Mouse (Mus musculus) Patski (cell line): ENCODE data around the gene Ano10. TPM values are rescaled to one million over a fixed set of nuclear protein-coding genes. Genes with fewer than 3 reads are reported as not detected.

ENCODE experiments used
- ATAC-seq: fragments of 100-300 bp; one replicate; pipeline ENCODE4 v1.8.0; 2021
- CTCF ChIA-PET: fragments of 350-600 bp; sonication (Branson Sonifier 250); formaldehyde crosslinking; loops from one replicate; lab custom pipeline; 2022; ENCODE audit warnings: inconsistent platforms; lab: Charles Lee
- POLR2A ChIA-PET: fragments of 350-600 bp; sonication (Branson Sonifier 250); formaldehyde crosslinking; loops from one replicate; lab custom pipeline; 2022; ENCODE audit warnings: antibody characterized with exemption, inconsistent platforms; lab: Charles Lee
- DNase-seq: peaks from one replicate; pipeline ENCODE4 v3.0.0-alpha.2; 2011; ENCODE audit warnings: low read depth, low spot score
- H3K27me3 ChIP-seq: fragments of 371-371 bp; one replicate; pipeline ENCODE4 v1.5.1; 2021
- CTCF ChIP-seq: fragments of 100-300 bp; IDR thresholded peaks from one replicate; pipeline ENCODE4 v1.5.1; 2021
- in situ Hi-C: fragments of 300-500 bp; cut with MboI; formaldehyde crosslinking; loops from 3 replicates; pipeline ENCODE4 v1.11.1; 2018; ENCODE audit warnings: low pct_unique_long_range_greater_than_20kb, mixed read lengths
- polyA plus RNA-seq: library from polyadenylated mRNA; unstranded; gene quantifications from one replicate; pipeline ENCODE4 v1.2.3, GENCODE M21; 2021

Gene Ano10
- polyA plus RNA-seq, 1 experiment from 2014 or later, result 62.6 TPM

DNA sequence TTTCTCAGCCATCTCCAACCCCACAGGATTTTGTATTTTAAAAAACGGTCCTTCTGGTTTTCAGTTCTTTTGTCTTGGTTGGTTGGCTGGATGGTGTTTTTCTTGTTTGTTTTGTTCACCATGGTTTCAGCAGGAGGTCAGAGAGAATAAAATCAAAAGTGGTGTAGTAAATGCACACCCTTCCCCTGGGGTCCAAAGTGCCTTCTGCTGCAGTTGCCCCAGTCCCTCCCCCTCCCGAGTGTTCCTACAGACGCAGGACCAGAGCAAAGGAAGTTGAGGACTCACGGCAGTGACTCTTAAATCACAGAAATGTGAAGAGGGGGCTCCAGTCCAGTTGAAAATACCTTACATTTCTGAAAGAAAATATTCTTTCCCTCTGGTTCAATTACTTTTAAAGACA is 19.9 kb downstream of the Ano10 start:
- no peak for ATAC-seq
- no peak for TF ChIP-seq CTCF
- ChIA-PET POLR2A (no interaction called here), CTCF (no interaction called here)
- no peaks in the 10 kb centered on the region for H3K27me3 ChIP-seq
- no peak for DNase-seq
- in situ Hi-C loops, result no loop called here

DNA sequence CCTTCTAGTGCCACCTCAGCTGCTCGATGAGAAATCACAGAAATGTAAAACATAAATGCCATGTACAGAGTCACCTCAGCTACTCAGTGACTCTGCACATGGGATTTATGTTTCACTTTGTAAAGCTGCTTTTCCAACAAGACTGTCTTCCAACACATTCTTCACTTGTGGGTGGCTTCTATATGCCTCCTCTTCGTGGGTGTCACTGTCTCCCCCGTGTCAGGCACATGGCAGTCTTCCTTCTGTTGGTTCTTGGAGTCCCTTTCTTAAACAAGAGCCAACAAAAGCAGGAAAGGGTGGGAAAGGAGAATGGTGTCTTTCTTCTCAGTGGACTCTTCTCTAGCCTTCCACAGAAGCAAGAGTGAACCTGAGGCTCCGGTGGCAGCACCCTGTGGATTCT is 20.3 kb downstream of the Ano10 start:
- POLR2A ChIA-PET, result no interaction called here
- in situ Hi-C loops, result no loop called here
- DNase-seq, result no peak
- CTCF ChIA-PET, result no interaction called here
- no peak for TF ChIP-seq CTCF
- no peaks in the 10 kb centered on the region for H3K27me3 ChIP-seq
- ATAC-seq, result no peak

DNA sequence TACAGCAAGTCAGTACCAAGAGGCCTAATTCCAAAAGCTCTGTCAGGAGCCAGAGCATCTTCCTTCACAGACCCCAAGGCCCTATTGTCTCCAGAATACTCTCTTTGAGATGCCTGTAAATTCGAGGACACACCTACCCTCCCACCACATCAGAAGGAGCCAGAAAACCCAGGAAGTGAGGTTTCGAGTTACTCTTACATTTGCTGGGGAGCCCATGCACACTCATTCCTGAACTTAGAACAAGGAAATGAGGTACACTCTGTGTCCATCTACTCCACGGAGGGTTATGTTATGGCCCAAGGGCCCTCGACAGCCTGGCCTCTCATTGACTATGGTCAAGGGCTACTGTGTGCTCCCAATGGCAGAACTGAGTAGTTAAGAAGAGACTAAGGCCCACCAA is 22.4 kb downstream of the Ano10 start:
- in situ Hi-C loops, result no loop called here
- ATAC-seq (no peak), DNase-seq (no peak)
- POLR2A ChIA-PET, result no interaction called here
- CTCF ChIA-PET, result no interaction called here
- no peaks in the 10 kb centered on the region for H3K27me3 ChIP-seq
- TF ChIP-seq CTCF, result no peak

DNA sequence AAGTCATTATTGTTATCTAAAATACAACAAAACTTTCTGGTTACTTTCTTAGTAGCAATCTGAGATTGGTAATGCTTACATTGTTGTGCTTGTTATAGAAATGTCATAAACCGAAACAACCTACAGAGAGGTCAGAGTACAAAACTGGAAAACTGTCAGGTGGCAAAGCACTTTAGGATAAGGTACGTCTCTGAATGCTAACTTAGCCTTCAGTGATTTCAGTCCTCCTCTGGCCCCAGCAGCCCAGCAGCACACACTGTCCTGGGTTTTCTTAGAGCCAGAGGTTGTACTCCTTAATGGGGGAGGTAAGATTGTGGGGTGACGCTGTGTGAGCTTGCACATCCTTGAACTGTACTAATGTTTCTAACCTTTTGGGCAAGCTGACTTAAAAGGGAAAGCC is 22.9 kb downstream of the Ano10 start:
- no peak for DNase-seq
- H3K27me3 ChIP-seq, result no peaks in the 10 kb centered on the region
- CTCF ChIA-PET, result no interaction called here
- in situ Hi-C loops, result no loop called here
- TF ChIP-seq CTCF, result no peak
- no peak for ATAC-seq
- POLR2A ChIA-PET, result no interaction called here

DNA sequence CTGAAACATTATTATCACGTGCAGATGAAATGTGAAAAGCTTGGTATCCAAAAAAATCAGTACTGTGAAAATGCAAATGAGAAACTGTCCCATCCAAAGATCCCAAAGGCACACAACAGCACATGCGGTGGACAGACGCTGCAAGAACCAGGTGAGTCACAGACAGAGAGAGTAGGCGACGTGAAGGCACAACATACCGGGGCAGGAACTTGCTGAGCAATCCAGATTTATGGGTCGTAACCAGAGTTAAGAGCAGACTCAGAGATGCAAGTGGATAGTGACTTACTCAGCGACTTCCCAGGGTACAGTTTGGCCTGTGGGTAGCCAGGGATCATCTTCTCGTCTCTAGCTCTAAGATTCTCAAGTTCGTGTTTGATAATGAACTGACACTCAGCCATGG is 23.3 kb downstream of the Ano10 start:
- TF ChIP-seq CTCF, result no peak
- CTCF ChIA-PET, result no interaction called here
- DNase-seq (no peak), ATAC-seq (no peak)
- no peaks in the 10 kb centered on the region for H3K27me3 ChIP-seq
- in situ Hi-C loops, result no loop called here
- POLR2A ChIA-PET, result no interaction called here

DNA sequence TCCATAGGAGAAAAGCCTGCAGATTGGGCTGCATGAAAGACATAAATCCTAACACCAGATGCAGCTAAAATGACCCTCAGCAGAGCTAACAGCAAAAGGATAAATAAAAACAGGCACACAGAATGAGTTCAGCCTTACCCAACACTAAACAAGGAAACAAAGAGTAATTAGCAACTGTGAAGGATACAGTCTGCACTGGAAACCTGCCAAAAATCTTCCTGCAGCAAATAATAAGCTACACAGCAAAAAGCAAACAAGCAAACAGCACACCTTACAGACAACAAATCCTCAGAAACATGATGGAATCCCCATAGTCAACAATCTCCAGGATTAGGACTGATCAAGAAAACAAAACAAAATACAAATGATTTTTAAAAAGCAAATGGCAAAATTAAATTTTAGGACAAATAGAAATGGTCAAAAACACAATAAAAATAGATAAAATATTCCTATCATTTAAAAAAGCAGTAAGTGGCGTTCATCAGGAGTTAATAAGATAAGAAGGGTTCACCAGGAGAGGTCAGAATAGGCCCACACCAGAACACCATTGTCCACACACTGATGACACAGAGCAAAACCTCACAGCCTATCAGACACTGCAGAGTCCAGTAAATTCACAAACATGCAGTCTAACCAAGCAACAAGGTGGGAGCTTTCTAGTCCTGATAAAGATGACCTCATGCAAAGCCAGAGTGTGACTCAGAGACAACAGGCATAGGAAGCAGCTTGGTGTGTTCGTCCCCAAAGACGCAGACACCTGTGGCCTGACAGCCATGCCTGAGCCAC is 24.8 kb downstream of the Ano10 start:
- CTCF ChIA-PET, result no interaction called here
- no peaks in the 10 kb centered on the region for H3K27me3 ChIP-seq
- ATAC-seq (no peak), DNase-seq (no peak)
- in situ Hi-C loops, result no loop called here
- TF ChIP-seq CTCF, result peak; percentile 12
- POLR2A ChIA-PET, result interaction anchor here (0.7 kb wide), 1 partner anchor 987 kb away, joined by 3 read pairs; no protein-coding TSS in a partner anchor

DNA sequence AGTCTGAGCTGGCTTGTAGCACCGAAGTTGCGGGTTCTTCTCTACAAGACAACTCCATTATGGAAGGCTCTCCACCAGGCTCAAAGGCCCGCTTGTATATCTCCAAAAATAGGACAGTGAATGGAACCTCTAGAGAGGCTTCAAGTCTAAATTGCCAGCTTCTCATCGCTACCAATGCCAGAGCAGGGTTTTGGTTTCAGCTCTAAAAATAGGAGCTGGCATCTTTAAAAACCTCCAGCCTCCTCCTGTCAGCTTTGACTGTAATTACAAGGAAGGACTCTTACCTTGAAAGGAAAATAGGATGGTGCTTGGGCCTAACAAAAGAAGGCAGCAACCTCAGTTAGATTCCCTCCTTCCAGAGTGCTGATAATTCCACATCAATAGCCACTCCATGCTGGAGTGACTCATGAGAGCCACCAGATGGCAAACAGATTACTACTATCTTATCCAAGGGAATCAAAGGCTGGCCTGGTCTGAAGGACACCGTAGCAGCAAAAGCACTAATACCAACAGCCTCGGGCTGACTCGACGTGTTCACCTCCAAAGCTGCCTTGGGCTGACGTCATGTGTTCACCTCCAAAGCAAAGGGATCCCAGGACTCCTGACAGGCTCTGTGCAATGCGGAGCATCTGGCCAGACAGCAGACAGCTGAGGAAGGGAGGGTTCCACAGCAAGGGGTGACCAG is 28.6 kb downstream of the Ano10 start:
- DNase-seq (no peak), ATAC-seq (no peak)
- TF ChIP-seq CTCF, result no peak
- ChIA-PET CTCF (interaction anchor here (0.5 to 1.4 kb wide), 2 partner anchors 21 to 51 kb away, joined by 3 to 5 read pairs; no protein-coding TSS in a partner anchor), POLR2A (no interaction called here)
- no peaks in the 10 kb centered on the region for H3K27me3 ChIP-seq
- in situ Hi-C loops, result no loop called here

DNA sequence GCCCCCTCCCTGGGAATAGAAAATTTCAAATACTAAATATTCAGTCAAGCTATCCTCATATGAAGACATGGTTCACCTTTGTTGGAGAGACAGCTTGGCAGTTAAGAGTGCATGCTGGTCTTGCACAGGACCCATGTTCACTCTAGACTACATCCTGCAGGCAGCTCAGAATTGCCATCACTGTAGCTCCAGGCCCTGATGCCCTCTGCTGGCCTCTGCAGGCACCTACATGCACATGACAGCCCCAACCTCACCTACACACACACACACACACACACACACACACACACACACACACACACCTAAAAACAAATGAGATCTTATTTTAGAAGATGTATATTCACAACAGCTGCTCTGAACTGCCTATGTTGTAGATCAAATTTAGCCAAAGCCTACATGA is 31.1 kb downstream of the Ano10 start:
- ChIA-PET CTCF (interaction anchor here (0.9 to 1.4 kb wide), 5 partner anchors 16 to 47 kb away, joined by 3 to 6 read pairs (median 4); no protein-coding TSS in a partner anchor), POLR2A (no interaction called here)
- ATAC-seq (no peak), DNase-seq (no peak)
- TF ChIP-seq CTCF, result no peak
- H3K27me3 ChIP-seq, result no peaks in the 10 kb centered on the region
- in situ Hi-C loops, result loop anchor here (5.0 kb wide), 1 partner anchor 44 kb away; no protein-coding TSS in a partner anchor

DNA sequence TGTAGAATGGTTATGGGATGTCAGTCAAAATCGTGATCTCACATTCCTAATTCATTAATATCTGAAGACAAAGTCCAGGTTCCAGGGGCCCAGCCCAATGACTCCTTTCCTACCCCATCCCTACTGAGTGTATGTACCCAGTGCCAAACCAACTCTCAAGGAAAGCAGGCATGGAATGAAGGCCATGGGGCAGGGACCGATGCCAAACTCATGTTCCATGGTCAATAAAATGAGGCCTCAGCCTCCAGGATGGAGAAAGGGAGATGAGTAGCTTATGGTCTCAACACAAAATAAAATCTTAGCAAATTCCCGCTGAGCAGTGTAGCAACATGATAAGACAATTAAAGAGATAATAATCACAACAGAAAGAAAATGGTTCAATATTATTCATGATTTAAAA is 39.8 kb downstream of the Ano10 start:
- in situ Hi-C loops, result no loop called here
- H3K27me3 ChIP-seq, result no peaks in the 10 kb centered on the region
- no peak for DNase-seq
- POLR2A ChIA-PET, result no interaction called here
- ATAC-seq, result no peak
- TF ChIP-seq CTCF, result no peak
- CTCF ChIA-PET, result interaction anchor here (1.9 kb wide), 1 partner anchor 10 kb away, joined by 5 read pairs; no protein-coding TSS in a partner anchor

DNA sequence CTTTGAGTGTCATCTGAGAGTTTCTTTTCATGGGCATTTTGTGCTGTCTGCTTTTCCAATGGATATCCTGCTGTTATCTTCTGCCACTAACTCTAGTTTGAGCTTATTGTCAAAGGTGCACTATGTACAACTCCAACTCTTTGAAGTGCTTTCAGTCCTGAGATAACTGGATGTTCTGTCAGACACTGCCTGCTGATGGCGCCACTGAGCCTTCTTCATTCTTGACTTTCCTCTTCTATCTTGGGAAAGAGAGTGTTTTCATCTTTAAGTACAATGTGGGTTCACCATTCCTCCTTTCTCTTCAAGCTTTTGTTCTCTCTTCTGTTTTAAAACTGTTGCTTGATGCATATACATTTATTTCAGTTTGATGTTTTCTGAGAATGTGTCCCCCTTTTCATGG is 42.1 kb downstream of the Ano10 start:
- POLR2A ChIA-PET, result interaction anchor here (1.0 kb wide), 1 partner anchor 58 kb away, joined by 6 read pairs; no protein-coding TSS in a partner anchor
- no peaks in the 10 kb centered on the region for H3K27me3 ChIP-seq
- TF ChIP-seq CTCF, result no peak
- CTCF ChIA-PET, result interaction anchor here (0.6 to 1.9 kb wide), 4 partner anchors 9 to 59 kb away, joined by 3 to 5 read pairs (median 4); no protein-coding TSS in a partner anchor
- in situ Hi-C loops, result no loop called here
- DNase-seq (no peak), ATAC-seq (no peak)

DNA sequence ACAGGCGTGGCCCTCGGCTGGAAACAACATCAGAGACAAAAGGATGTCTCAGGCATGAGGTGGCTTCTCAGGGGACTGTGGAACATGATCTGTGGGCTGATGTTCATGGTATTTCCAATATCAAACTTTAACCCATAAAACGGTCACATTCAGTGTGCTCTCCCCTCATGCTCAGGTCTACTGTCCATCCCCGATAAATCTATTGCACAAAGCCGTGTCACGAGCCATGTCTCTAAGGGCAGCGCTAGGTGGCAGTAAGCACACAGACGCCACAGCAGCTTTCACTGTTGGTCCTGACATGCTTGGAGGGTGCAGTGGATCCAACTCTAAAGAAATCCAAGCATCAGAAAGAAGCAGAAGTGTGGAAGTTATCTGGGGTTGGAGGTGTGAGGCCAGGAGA is 46.1 kb downstream of the Ano10 start:
- DNase-seq (no peak), ATAC-seq (no peak)
- in situ Hi-C loops, result loop anchor here (10.0 kb wide), 1 partner anchor 67 kb away; no protein-coding TSS in a partner anchor
- no peaks in the 10 kb centered on the region for H3K27me3 ChIP-seq
- peak; percentile 66 for TF ChIP-seq CTCF
- CTCF ChIA-PET, result interaction anchor here (1.0 to 1.8 kb wide), 3 partner anchors 15 to 88 kb away, joined by 3 to 6 read pairs (median 4); no protein-coding TSS in a partner anchor
- POLR2A ChIA-PET, result no interaction called here
